Mouse (Mus musculus) lung, embryonic 14.5 days (tissue): Measurements from ENCODE around the gene Phlpp1. TPM values are rescaled to one million over a fixed set of nuclear protein-coding genes. Genes with fewer than 3 reads are reported as not detected.

ENCODE experiments used
- ATAC-seq: fragments of 200-750 bp; cut with Nextera tagmentation; 2 replicates; pipeline ENCODE4 v1.8.0; 2017; ENCODE audit warnings: mild to moderate bottlenecking, moderate TSS enrichment, moderate library complexity; ENCODE audit not compliant: insufficient read depth
- DNase-seq: peaks from one replicate; pipeline ENCODE4 v3.0.0-alpha.2; 2015
- H3K27ac ChIP-seq: fragments of 300-500 bp; sonication (generic); 2 replicates; pipeline ENCODE4 v1.5.1; 2014; ENCODE audit warnings: low read depth, mild to moderate bottlenecking, moderate library complexity
- H3K27me3 ChIP-seq: fragments of 300-500 bp; sonication (generic); 2 replicates; pipeline ENCODE4 v1.6.1; 2014; ENCODE audit warnings: low read length, control low read depth; ENCODE audit not compliant: insufficient read depth
- H3K36me3 ChIP-seq: fragments of 300-500 bp; sonication (generic); 2 replicates; pipeline ENCODE4 v1.6.1; 2014; ENCODE audit warnings: control low read depth; ENCODE audit not compliant: insufficient read depth
- H3K4me1 ChIP-seq: fragments of 300-500 bp; sonication (generic); 2 replicates; pipeline ENCODE4 v1.6.1; 2014; ENCODE audit warnings: antibody characterized with exemption, control low read depth; ENCODE audit not compliant: insufficient read depth
- H3K4me2 ChIP-seq: fragments of 300-500 bp; sonication (generic); 2 replicates; pipeline ENCODE4 v1.6.1; 2014; ENCODE audit warnings: mild to moderate bottlenecking
- H3K4me3 ChIP-seq: fragments of 300-500 bp; sonication (generic); 2 replicates; pipeline ENCODE4 v1.5.1; 2014; ENCODE audit warnings: low read depth, low read length
- H3K9ac ChIP-seq: fragments of 300-500 bp; sonication (generic); 2 replicates; pipeline ENCODE4 v1.6.1; 2014
- H3K9me3 ChIP-seq: fragments of 300-500 bp; sonication (generic); 2 replicates; pipeline ENCODE4 v1.6.1; 2016; ENCODE audit warnings: low read depth, low read length, control low read depth
- CTCF ChIP-seq: IDR thresholded peaks from 2 replicates; pipeline ENCODE4 v1.5.1; 2016; ENCODE audit warnings: antibody characterized with exemption, low read depth
- WGBS: fragments of 180-500 bp; shearing (Covaris S2); extraction: QIAGEN DNeasy Blood & Tissue Kit; methylation state at CpG from one replicate; pipeline ENCODE4 v1.1.7; 2014; 5-methylcytosine and 5-hydroxymethylcytosine counted together
- polyA plus RNA-seq: library from polyadenylated mRNA; unstranded; fragments of >200 nt; fragmentation: Nextera tagmentation; extraction: Ambion mirVana; gene quantifications from 2 replicates; pipeline ENCODE4 v1.2.1, GENCODE M21; 2014

Phlpp1 gene
- polyA plus RNA-seq, 1 experiment from 2014 or later, result 4.2 TPM

DNA sequence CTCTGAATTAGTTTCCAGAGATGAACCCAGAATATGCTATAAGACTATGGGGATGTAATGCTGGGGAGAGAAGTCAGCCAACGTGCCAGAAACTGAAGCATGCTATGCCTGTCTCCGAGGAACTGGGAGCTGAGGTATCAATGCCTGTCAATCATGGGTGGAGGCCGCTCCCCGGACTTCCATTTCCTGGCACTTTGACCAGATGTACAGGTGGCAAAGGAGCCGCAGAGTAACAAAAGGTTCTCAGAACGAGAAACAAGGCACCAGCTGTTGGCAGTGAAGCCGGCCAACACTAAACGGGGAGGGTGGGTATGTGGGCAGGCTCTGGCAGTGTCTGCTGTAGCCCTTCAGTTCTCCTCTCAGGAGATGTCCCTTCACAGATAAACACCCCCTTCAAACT lies 256.6 kb downstream of the Phlpp1 start:
- Histone ChIP-seq H3K4me1 (no peaks in the 10 kb centered on the region), H3K4me3 (no peak overlapping the region), H3K9ac (no peak overlapping the region), H3K9me3 (no peaks in the 10 kb centered on the region), H3K27me3 (no peaks in the 10 kb centered on the region), H3K4me2 (no peak overlapping the region), H3K36me3 (no peaks in the 10 kb centered on the region), H3K27ac (no peak overlapping the region)
- 52% methylated on average over 8 of the region's 8 CpGs for WGBS
- ATAC-seq, result no peak
- no peak for DNase-seq
- TF ChIP-seq CTCF, result no peak

DNA sequence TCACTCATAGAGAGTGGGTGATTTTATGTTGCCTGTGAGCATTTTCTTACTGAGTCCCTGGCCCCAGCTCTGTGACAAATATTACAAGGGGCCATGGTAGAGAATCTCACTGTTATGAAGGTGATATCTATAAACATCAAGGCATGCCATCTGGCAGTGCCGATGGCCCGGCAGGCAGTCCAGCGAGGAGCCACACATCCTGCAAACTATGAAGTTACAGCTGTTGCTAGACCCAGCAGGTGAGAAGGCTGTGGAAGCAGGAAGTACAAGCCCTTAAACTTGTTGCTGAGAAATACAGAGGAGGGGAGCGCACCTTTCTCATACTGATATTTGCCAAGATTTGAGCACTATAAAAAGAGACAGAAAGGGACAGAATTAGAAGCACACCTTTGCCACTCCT lies 257.0 kb downstream of the Phlpp1 start:
- WGBS, result 56% methylated on average over 4 of the region's 4 CpGs
- H3K27ac ChIP-seq, result no peak overlapping the region

DNA sequence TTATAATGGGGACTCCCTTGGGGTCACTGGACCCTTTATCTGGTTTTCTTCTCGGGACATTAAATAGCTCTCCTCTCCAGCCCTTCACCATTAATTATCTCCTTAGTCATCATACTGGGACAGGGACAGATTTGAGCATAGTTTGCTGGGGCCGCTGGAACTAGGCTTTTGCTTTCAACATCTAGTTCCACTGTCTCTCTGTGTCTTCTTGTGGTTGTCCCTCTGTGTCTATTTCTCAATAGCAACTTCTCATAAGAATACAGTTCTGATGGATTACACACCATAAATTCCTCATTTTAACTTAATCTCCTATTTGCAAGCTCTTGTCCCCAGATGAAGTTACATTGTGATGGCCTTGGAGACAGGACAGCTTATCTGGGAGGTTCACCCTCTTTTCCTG lies 262.0 kb downstream of the Phlpp1 start:
- H3K4me2 ChIP-seq, result no peak overlapping the region
- no peak overlapping the region for H3K9ac ChIP-seq
- 61% methylated on average over 2 of the region's 2 CpGs for WGBS
- H3K4me3 ChIP-seq, result no peak overlapping the region
- TF ChIP-seq CTCF, result no peak
- H3K9me3 ChIP-seq, result no peaks in the 10 kb centered on the region
- H3K27ac ChIP-seq, result no peak overlapping the region
- H3K36me3 ChIP-seq, result no peaks in the 10 kb centered on the region
- no peaks in the 10 kb centered on the region for H3K4me1 ChIP-seq
- ATAC-seq (no peak), DNase-seq (no peak)
- H3K27me3 ChIP-seq, result no peaks in the 10 kb centered on the region

More for the DNA sequence above, 257.0 kb downstream of the Phlpp1 start:
- H3K36me3 ChIP-seq, result no peaks in the 10 kb centered on the region
- TF ChIP-seq CTCF, result no peak
- DNase-seq (no peak), ATAC-seq (no peak)
- no peak overlapping the region for H3K4me3 ChIP-seq
- no peak overlapping the region for H3K4me2 ChIP-seq
- H3K9ac ChIP-seq, result no peak overlapping the region
- no peaks in the 10 kb centered on the region for H3K27me3 ChIP-seq
- no peaks in the 10 kb centered on the region for H3K4me1 ChIP-seq
- H3K9me3 ChIP-seq, result no peaks in the 10 kb centered on the region

Other genes with a start within 250 kb of the Phlpp1 start
- gene Zcchc2, start 181.3 kb upstream of the Phlpp1 start, polyA plus RNA-seq, result 3.1 and 3.2 TPM in 2 replicates